Mouse (Mus musculus): ENCODE measurements at regions not wholly inside any gene's neighbourhood (a gene's known extent, or its start where the extent isn't known, plus 50 kb on each side); places are given as distances from the start of the nearest gene placed in this dataset.

DNA sequence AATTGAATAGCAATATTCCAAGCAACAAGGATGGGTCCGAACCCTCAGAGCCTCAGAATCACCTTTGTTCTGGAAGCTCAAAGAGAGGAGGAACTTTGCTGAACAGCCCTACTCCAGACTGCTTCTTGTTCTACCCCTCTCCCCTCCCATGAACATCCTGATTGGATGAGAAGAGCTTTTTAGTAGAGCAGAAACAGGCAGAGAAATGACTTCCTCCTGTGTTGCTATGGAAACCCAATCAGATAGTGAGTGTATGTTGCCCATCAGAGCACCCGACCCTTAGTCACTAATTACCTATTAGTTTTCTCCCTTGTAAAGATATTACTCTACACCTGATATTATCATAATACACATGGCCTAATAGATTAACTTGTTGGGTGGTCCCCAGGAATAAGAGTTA lies 469.4 kb upstream of the Rgma start:
- DNase-seq (ENCODE audit: low spot score) = no peak

DNA sequence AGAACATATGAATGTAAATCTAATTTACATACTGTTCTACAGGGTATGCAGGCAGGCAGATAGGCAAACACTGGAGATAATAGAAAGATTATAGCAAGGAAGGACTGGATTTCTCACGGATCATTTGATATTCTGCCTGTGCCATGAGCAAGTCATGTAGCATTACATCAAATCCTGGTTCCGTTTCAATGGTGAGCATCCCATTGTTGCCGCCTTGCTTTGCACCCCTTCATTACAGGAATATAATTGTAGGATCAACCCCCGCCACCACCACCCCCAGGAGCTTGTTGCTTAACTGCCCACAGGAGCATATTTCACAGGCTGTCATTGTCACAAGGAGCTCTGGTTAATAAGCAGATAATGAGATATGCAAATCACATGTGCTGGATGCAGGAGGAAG lies 468.8 kb upstream of the Rgma start:
- DNase-seq (ENCODE audit: low spot score) = no peak

DNA sequence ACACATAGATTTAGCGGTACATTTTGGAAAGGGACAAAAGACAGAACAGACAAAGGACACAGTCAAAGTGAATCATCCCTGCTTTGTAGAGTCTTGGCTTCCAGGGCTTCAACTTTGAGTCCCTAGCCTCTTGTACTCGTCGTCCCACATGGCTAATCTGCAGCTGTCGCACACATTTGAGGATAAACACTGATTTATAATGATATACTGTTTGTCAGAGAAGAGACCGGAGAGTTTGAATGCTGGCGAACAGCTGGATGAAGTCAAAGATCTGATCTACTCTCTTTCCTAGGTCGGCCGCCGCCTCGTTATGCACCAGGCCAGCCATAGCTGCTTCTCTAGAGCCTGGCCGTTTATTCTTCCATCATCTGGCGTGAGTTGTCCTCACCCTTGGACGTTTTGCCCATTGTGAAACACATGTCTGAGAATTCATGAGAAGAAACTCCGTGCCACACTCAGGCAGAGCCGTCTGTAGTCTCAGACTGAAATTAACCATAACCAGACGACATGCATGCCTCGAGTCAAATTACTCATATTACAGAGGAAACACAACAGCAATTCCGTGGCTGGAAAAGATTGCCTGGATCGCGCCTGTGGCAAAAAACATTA lies 448.4 kb upstream of the Rgma start:
- no peak for DNase-seq (ENCODE audit: low spot score)

DNA sequence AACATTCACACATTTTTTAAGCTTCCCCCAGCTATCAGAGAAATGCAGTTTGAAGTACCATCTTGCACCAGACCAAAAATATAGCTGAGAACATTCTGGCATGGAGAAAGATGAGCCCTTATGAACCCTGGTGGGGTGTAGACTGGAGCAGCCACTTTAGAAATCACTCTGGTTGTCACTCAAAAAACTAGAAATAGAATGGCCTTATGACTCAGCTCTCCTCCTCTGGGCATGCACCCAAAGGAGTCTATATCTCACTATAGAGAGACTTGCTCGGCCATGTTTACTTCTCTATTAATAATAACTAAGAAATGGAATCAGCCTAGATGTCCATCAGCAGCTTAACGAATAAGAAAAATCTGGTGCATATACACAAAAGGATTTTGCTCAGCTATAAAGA lies 436.5 kb upstream of the Rgma start:
- no peak for DNase-seq (ENCODE audit: low spot score)

DNA sequence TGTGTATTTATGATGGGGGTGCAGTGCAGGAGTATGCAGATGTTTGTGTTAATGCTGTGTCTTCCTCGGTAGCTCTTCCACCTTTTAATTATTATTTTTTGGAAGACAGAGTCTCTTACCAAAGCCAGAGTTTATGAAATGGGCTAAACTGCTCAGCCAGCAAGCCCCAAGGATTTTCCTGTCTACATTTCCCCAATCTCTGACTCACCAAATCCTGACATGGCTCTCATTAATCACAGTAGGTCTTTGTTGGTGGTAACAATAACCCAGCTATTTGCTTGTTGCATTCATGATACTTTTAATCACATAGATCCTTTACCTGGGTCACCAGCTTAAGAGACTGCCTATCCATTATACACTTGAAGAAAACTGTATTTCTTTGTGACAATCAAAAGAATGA lies 427.8 kb upstream of the Rgma start:
- no peak for DNase-seq (ENCODE audit: low spot score)

DNA sequence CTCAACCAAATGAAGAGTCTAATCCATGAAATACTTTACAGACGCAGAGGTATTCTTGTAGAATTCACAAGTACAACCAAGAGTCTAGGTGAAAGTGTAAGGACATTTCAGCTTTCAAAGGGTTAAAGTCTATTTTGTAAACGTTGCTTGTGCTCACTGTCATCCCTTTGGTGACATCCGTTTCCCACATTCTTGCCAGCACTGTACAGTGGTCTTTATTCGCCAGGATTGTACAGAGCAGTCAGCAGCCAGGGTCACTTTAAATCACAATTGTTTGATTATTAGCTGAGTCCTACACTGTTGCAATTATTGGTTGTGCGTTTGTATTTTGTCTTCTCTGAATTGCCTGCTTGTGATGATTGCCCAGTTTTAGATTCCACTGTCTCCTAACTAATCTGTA lies 427.3 kb upstream of the Rgma start:
- no peak for DNase-seq (ENCODE audit: low spot score)

DNA sequence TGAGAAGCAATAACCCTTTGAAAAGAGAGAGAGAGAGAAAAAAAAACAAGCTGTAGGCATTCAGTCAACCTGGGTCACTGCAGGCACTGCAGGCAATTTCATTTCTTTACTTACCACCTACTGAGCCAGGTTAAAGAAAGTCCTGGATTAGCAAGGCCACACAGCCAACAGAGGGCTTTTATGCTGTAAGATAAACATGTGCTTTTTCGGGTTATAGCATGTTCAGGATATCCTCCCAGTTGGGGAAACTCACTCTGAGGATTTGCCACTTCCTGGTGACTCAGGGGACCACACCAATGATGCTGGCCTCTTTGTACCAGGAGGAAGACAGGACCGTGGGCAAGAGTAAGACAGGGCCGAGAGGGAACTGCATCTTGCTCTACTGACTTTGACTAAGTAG lies 426.6 kb upstream of the Rgma start:
- DNase-seq (ENCODE audit: low spot score) = no peak

DNA sequence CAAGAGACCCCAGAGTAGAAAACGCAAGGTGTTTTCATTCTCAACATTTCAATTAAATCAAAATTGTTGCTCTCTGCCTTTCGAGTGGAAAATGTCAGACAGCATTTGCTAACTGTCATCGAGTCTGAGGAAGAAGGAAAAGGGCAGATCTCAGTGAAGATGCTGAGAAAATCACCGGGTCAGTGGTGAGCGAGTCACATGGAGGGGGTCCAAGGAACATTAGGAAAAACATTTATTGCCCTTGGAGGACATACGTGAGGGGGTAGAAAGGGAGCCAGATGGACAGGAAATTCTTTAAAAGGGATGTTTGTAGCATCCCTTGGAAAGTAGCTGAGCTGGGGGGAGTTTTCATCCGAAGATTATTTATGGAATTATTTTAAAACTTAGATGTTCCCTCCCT lies 425.4 kb upstream of the Rgma start:
- DNase-seq (ENCODE audit: low spot score) = peak; percentile 7

DNA sequence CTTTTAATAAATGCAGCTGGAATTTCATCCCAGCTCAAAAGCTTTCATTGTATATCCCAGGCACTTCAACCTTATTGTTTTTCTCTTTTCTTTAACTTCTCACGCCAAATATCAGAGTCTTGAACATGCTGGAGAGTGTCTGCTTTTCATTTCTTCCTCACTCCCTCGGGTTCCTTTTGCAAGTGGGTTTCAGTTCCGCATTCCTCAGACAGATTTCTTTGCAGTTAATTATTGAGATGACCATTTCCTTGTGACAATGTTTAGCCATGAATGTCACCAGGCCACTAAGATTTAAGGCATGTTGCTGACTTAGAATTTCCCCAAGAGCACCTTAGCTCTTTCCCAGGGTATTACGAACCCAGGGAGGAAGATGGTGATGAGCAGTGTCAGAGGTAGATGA lies 417.6 kb upstream of the Rgma start:
- DNase-seq (ENCODE audit: low spot score) = no peak

DNA sequence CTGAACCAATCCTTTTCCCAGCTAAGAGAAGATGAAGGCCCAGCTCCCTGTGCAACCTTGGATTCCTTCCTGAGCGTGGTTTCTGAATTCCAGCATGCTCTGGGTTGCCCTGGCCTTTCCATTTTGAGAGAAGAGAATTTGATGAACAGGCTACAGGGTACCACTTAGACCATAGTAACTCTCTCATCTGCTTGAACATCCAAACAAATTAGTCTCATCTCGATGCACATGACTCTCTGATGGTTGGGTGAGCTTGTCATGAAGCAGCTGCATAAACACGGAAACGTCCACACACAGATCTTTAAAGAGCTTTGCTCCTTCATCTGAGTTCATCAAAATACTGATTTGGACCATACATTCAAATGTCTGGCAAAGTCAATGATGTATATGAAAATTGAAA lies 414.0 kb upstream of the Rgma start:
- DNase-seq (ENCODE audit: low spot score) = no peak

DNA sequence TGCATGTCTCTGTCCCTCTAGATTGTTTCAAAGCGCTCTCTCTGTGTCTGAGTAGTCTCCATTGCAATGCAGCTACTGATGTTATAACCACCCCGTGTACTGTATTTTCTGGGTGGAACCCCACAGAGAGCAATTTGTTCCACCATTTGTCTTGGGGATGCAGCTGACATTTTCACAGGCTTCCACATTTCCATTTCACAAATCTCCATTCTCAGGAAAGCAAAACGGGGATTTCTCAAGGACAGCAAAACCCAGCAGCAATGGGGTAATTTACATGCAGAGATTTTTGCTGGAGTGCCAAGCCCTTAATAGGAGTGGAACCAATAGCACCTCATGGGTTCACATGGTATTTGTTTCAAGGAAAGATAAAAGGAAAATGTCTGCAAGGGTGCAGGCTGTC lies 412.5 kb upstream of the Rgma start:
- DNase-seq (ENCODE audit: low spot score) = no peak

DNA sequence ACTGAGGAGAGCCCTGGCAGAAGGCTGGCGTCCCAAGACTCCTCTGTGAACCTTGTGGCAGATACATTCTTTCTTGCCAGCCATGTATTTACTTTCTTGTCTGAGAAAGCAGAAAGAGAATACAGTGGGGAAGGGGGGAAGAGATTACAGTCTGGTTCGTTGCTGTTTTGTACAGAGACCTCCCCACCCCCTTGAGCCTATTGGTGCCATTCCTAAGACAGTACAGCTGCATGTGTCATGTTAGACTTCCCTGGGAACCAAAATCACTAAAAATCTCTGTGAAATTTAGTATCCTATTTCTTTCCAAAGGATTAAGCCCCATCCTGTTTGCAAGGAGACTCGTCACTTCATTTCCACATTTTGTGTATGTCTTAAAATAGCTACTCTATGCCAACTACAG lies 411.4 kb upstream of the Rgma start:
- DNase-seq (ENCODE audit: low spot score) = no peak

DNA sequence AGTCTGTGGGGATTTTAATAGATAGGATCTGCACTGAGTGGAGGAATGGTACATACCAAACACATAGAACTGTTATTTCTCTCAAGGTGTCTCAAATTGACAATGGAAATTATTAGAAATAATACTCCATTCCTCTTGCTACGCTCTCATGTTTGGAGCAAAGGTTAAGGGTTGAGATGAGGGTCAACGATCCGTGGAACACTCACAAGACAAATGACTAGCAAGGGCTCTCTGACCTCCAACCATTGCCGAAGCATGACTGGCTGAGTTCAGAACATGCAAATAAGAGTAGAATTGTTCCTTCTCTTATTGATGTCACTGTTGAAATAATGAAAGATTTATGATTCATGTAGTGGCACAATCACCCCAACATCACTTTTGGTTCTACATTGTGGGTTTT lies 407.1 kb upstream of the Rgma start:
- DNase-seq (ENCODE audit: low spot score) = no peak

DNA sequence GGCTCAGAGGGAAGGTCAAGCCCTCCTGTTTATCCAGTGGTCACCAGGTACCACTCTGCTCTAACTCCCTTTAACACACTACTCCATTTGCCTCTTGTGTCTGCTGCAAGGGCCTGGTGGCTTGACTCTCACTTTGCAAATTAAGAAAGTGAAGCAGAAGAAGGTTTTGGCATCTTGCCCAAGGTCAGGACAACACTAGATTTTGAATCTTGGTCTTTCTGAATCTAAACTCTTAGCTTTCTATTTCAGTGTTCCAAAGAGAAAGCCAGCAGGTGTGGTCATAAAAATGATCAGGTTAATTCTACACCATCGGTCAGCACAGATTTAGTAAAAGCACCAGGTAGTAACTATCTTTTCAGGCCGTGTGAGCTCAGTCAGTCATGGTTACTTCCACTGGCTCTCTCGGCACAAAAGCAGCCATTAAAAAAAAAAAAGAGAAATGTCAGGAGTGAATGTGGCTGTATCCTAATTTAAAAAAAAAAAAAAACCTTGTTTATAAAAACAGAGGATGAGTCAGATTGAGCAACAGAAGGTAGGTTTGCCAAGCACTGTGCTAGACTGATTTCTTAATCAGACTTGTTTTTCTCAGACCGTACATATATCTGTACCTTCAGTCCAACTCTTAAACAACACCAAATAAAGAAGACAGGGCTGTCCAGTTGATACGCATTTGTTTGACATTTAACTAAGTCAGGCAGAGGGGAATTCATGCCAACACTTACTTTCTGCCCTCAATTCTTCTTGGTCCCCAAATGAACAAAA lies 403.6 kb upstream of the Rgma start:
- no peak for DNase-seq (ENCODE audit: low spot score)

DNA sequence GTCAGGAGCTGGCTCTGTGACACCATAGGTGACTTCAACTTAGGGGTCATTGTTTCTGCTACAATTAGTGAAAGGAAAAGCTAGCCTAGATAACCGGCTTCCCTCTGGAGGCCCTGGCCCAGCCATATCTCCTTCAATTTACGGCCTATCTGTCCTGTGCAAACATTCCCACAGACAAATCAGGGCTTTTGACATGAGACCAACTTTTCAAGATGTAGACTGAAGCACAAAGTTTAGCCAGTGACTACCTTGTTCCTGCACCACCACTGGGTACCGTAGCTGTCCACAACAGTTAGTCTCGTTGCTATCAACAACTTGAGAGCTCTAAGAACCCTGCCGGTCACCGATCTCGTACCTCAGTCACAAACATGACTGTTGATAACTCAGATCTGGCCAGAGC lies 402.9 kb upstream of the Rgma start:
- no peak for DNase-seq (ENCODE audit: low spot score)

DNA sequence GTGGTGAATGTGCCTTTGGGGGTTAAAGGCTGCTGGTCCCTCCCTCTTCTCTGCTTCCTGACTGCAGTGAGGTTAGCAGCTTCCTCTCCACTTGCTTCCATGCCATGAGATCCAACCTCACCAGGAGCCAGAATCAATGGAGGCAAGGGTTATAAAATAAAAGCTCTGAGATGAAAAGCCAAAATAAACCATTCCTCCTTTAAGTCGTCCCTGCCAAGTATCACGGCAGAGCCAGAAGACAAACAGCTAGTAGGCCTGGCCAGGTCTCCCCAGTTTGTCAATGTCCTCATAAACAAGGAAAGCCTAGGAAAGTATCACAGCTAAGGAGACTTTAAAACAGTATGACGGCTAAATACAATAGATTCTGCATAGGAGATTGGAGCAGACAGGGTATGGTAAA lies 401.5 kb upstream of the Rgma start:
- DNase-seq (ENCODE audit: low spot score) = peak; percentile 32

DNA sequence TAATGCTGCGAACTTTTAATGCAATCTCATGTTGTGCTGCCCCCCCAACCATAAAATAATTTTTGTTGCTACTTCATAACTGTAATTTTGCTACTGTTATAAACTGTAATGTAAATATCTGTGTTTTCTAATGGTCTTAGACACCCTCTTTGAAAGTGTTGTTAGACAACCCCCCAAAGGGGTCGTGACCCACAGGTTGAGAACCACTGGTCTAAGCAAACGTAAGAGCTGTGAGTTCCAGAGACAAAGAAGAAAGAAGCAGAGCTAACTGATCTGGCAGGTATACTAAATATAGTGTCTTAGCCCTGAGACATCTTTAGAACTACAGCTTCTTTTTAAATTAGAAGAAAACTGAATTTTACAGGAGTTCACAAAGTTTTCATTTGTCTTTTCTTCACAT lies 400.9 kb upstream of the Rgma start:
- no peak for DNase-seq (ENCODE audit: low spot score)

DNA sequence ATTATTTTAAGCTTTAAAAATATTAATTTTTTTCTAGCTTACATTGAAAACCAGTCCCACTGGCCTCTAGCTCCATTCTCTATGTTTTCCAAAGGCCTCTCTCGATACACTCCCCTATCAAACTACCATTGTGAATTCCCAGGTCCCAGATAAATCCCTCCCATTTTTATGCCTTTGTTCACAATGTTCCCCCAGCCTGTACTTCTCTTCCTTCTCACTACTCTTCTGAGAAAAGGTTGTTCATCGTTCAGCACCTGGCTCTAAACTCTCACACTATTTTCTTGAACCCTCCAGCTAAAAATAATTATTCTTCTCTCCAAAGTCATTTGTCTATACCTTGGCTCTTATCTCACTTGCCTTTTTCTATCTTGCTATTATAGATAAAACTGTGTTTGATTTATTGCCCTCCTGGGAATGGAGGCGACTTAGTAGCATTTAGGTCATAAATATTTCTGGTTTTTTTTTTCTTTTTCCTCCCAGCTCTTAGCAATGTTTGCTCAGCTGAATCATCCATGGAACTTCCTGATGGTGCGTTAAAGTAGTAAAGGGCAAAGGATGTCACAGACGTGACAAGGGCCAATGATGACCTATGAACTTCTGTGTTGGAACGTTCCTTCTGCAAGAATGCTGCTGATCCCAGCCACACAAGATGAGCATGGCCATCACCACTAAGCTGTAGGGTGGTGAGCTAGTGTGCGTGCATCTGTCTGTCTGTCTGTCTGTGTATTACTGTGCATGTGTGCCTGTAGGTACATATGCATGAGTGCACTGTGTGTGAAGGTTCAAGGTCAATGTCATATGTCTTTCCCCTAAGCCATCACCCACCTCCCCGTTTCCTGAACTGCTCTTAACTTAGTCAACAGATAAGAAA lies 384.5 kb upstream of the Rgma start:
- no peak for DNase-seq (ENCODE audit: low spot score)

DNA sequence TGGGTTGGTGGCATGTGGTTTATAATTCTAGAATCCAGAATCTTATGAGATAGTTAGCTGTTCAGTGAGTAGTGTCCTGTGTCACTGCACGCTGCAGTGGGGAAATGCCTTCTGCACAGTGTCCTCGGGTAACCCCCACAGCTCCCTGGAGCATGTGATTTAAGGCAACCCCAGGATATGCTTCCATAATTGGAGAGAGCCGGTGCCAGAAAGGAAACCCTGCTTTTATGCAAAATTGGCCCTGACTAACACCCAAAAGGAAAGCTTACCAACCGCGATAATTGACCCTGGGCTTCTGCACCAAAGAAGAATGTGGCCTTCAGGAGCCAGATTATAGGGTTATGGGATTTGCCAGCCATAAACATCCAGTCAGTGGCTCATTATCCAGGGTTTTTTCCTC lies 376.9 kb upstream of the Rgma start:
- no peak for DNase-seq (ENCODE audit: low spot score)

DNA sequence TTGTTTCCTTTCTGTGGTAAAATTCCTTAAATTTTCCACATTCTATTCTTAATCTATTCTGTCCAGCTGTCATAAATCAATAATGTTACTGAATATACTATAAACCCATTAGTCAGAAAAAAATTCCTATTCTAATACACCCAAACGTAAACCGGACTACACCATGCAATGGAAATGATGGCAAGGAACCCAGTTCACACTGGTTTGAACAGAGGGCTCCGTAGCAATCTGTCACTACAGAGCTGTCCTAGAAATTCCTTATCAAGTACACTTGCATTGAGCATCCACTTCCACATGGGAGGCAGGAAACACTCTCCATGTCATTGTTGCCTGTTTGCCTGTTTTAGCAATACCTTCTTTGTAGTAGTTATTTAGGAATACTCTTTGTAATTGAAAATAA lies 356.2 kb upstream of the Rgma start:
- no peak for DNase-seq (ENCODE audit: low spot score)

DNA sequence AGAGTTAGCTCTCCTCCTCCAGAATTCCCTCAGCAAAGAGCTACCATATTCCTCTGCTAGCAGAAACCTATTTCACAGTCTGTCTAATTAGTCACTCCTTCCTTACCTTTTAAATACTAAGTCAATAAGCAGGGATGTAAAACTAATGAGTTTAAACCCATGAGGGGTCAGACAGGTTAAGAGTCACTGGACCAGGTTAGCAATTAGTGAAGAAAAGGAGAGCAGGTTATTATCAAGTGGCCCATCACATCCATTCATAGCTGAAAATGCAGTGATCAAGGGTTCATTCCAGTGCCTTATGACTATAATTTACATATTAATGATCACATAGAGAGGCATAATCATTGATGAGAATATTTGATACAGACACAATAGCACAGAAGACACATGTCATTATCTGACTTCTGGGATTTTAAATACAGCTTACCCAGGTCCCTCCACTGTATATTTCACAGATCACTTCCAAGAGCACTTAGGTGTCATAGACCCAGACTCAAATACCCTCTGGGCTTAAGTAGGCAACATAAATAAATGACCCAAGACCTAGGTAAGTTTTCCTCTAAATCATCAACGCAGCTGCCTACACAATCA lies 355.4 kb upstream of the Rgma start:
- no peak for DNase-seq (ENCODE audit: low spot score)

DNA sequence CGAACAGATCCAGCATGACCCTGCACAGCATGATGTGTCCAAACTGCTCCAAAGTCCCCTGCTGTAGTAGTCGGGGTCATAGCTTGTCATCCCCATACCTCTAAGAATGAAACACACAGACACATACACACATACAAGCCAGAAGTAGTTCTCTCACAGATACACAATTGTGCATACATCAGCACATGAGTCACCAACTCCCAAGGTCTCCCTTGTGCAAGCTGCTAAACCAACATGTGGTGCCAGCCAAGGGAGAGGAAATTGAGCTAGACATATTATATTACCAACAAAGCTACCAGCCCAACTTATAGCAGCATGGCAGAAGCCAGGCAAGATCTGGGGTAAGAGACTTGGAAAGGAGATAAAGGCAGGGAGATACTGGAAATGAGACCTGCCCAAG lies 353.5 kb upstream of the Rgma start:
- DNase-seq (ENCODE audit: low spot score) = no peak

DNA sequence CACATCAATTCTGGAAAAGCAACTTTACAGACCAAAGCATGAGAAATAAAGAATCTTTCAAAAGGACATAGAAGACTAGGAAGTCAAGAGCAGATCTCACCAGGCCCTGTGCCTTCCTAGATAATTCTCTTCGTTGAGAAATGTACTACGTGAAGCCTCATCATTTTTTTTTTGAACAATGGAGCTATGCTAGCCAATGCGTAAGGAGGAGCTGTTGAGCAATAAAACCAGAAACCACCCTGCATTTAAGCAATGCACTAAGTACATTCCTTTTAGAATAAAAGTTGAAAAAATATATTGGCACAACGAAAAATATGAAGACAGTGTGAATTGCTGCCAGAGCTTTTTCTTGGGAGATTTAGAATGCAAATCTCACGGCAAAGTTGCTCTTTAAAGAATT lies 349.7 kb upstream of the Rgma start:
- no peak for DNase-seq (ENCODE audit: low spot score)
